Mouse (Mus musculus) large intestine, adult 2 months (tissue): ENCODE measurements around the gene Dctn1. TPM values are rescaled to one million over a fixed set of nuclear protein-coding genes. Genes with fewer than 3 reads are reported as not detected.
"Not testable (repeated sequence)": the region's sequence is repeated elsewhere in the genome, so short reads cannot be mapped to it uniquely, and the experiment has no call there.

Experiments used
- DNase-seq: peaks from one replicate; pipeline ENCODE4 v3.0.0-alpha.2; 2012; ENCODE audit warnings: low read depth, low spot score
- WGBS: fragments of 180-500 bp; shearing (Covaris S2); methylation state at CpG from one replicate; pipeline ENCODE4 v1.1.7; 2018; 5-methylcytosine and 5-hydroxymethylcytosine counted together
- polyA plus RNA-seq: library from polyadenylated mRNA; depleted of rRNA; stranded (reverse); fragments of >200 nt; gene quantifications from 2 replicates; pipeline ENCODE4 v1.2.3, GENCODE M21; 2012

Gene Dctn1
- polyA plus RNA-seq, 1 experiment = 82.1 TPM

DNA sequence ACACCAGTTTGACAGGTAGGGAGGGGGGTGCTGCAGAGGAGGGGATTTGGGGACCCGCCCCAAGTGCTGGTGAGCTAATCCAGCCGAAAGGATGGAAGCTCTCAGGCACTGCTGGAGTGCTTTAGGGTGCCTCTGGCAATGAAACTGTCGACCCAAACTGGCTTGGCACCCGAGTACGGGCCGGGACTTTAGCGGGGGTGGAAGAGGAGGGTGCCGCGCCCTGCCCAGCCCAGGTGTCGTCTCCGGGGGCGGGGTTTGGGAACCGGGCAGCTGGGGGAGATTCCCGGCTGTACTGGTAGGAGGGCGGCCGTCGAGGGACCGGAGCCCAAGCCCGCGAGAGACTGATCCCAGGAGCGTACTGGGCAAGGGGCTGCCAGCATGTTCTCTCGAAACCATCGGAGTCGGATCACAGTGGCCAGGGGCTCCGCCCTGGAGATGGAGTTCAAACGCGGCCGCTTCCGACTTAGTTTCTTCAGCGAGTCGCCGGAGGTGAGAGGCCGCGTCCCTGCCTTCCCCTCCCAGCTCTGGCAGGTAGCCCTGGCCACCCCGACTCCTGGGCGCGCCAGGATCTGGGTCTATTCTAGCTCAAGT is 30.1 kb upstream of the Dctn1 start:
- 4% methylated on average over 37 of the region's 37 CpGs for WGBS
- no peak for DNase-seq

DNA sequence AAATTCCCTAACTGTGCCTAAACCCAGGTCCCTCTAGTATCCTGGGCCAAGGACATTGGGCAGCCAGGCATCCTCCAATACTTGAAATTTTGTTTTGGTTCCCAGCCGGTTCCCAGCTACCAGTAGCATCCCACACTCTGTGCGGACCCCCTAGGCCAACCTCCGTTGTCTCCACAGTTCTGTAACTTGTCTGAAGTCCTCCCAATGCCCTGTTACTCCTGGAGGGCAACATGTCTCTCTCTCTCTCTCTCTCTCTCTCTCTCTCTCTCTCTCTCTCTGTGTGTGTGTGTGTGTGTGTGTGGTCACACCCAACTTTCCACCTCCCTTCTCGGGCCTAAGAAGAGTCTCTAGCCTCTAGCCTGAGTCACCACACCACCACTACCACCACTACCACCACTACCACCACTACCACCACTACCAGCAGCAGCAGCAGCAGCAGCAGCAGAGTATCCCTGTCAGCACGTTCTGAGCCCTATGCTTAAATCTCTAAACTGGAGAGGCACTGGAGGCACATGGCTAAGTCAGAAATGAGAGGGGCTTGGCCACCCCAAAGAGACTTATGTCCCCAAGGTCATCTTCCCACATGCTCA is 29.3 kb upstream of the Dctn1 start:
- DNase-seq = no peak

DNA sequence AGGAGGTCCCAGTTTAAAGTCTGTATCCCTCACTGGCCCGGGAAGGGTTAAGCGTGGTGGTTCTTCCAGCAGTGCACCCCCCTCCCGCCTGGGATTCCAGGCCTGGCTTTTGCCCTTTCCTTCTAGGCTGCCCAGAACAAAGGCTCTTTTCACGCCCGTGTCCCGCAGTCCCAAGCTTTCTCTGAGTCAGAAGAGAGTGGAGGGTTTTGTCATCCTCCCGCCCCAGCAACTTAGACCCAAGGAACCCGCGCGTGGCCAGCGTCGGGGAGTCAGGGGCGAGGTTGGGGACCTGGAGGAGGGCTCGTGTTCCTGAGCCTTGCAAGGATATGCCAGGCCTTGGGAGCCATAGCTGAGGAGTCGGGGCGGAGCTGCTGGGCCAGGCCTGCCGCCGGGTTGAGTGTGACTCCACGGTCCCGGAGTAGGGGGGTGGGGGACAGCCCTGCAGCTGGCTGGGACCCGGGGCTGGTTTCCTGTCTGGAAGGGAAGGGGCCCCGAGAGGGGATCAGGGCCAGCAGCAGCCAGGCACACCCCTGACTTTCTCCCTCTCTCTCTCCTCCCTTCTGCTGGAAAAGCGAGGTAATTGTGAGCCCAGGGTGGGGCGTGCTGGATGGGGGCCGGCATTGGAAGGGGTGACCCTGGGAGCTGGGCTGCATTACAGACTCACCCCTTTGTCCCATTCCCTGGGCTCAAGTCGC is 28.7 kb upstream of the Dctn1 start:
- 2% methylated on average over 26 of the region's 26 CpGs for WGBS
- DNase-seq = no peak

More for the DNA sequence above, 29.3 kb upstream of the Dctn1 start:
- 13% methylated on average over 5 of the region's 5 CpGs for WGBS

DNA sequence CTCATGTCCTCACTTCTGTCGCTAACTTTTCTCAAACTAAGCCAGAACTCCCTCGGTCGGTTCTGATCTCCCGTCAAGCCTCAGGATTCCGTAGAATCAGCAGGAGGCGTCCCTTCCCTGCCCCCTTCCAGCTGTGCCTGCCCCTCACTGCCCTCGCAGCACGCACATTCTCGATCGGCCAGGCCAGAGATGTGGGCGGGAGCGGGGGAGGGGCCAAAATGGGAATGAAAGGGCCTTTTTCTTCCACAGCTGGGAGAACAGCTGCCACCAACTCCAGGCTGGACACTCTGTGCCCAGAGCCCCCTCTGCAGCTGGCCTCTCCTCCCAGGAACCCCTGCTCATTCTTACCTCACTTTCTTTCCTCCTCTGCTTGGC is 28.2 kb upstream of the Dctn1 start:
- DNase-seq = no peak
- under 1% methylated on average over 12 of the region's 12 CpGs for WGBS

DNA sequence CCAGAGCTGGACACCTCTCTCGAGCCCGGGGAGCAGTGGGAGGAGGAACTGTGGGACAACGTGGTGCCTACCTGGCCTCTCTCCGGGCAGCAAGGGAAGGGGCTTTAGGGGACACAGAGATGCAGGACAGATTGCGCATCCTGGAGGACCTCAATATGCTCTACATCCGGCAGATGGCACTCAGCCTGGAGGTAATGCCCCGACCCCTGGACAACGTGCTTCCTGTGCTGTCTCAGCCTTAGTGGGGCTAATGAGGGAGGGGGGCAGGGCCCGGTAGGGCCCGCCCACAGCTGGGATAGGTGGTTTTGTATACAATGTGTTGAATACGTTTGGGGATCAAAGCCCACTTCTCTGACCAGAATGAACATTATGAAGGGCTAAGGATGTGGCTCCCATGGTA is 27.7 kb upstream of the Dctn1 start:
- no peak for DNase-seq
- 9% methylated on average over 11 of the region's 11 CpGs for WGBS

DNA sequence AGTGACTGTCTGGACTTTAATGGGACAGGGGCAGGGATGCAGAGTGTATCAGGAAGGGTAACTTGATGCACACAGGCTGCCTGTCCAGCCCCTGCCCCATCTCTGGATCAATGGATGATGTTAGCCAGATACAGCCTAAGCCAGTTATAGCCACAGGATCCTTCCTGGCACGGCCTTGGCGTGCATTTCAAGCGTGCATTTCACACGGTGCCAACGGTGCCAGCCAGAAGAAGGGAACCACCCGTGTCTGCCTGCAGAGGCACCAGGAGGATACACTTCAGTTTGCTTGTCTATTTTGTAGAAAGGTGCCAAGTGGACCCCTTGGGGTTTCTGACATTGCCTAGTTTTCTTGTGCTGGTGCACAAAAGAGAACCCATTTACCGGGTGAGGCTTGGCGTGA is 25.7 kb upstream of the Dctn1 start:
- 87% methylated on average over 8 of the region's 8 CpGs for WGBS
- DNase-seq = no peak

DNA sequence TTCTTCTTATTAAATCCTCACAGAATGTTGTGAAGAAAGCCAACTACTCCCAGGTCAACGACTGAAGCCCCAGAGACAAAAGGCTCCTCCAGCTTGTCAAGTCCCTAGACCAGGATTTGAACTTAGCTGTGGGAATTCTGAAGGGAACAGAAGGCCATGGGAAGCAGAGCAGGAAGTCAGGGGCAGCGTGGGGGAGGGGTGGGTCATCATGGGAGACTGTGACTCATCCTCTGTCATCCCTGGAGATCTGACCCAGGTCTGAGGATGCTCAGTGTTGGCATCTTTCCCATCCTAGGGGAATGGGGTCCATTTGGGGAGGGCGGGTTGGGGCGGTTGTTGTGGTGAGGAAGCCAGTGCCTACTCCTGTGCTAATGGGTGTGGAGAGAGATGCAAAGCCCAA is 24.1 kb upstream of the Dctn1 start:
- DNase-seq = no peak
- WGBS = 70% methylated on average over 4 of the region's 4 CpGs

DNA sequence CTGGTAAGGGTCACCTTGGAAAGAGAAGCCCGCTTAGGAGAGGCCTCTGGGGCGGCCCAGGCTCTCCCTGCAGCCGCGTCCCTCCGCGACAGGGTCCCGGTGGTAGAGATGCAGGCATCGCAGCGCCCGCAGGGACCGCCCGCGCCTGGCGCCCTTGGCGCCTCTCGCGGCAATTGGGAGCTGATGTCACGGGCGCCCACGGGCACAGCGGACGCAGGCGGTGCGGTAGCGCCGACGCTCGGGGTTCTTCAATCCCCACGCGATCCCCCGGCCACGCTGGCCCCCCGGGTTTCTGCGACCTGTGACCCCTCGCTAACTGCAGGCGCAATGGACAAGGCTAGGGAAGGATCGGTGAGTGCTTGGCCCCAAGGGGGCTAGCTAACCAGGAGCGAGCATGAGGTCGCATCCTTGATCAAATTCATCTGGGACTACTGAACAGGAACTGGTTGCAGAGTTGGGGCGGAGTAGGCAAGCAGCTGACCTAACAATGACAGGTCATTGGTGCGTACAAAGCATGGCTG is 23.4 kb upstream of the Dctn1 start:
- no peak for DNase-seq
- WGBS = 58% methylated on average over 41 of the region's 41 CpGs

DNA sequence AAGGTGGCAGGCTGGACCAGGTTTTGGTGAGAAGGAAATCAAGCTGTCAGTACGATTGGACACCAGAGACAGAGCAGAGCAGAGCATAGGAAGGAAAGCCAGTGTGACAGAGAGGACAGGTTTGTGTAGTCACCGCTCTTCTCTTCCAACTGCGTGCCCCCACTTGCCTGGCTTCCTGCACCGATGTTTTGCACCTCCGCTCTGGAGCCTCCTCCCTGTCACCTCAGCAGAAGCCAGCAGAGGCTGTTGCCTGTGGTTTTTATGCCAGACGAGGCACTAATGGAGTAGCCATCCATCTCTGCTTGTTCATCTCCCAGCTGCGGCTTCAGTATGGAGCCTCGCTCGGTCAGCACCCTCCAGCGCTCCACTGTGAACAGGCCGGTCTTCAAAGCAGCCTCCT is 22.8 kb upstream of the Dctn1 start:
- 89% methylated on average over 11 of the region's 11 CpGs for WGBS
- DNase-seq = no peak

DNA sequence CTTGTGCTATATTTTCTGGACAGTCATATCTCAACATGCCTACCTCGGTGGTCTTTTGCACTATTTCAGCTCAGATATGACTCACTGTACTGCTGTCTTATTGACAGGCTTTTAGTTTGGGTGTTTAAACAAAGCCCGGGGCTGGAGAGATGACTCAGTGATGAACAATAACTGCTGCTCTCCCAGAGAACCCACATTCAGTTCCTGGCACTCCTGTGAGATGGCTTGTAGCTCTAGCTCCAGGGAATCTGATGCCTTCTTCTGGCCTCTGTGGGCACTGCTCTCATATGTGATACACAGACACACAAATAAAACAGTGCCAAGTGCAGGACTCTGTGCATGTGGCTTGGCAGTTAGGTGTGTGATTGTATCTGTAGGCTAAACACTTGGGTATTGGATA is 20.5 kb upstream of the Dctn1 start:
- 37% methylated on average over 2 of the region's 2 CpGs for WGBS
- DNase-seq = no peak

DNA sequence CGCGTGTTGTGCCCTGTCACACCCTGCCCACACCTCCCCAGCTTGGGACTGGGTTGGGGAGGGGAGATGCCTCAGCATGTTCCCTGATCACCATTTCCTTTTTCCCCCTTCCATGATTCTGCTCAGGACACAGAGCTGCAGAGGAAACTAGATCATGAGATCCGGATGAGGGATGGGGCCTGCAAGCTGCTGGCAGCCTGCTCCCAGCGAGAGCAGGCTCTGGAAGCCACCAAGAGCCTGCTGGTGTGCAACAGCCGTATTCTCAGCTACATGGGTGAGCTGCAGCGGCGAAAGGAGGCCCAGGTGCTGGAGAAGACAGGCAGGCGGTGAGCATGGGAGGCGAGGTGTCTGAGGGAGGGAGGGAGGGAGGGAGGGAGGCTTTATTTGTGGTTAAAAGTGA is 19.9 kb upstream of the Dctn1 start:
- DNase-seq = no peak
- 80% methylated on average over 9 of the region's 9 CpGs for WGBS

DNA sequence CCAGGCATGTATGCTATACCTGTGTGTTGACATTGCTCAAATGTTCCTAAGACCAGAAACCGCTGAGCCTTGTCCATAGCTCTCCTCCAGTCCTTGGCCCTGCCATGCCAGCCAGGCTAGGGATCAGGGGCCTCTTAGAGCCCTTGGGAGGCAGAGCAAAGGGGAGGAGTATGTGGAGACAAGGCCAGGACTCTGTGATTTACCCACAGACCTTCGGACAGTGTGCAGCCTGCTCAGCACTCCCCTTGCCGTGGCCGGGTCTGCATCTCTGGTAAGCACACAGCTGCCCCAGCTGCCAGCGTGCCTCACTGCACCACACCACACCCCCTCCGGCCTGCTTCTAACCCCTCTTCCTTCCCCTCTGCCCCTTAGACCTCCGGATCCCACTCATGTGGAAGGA is 18.4 kb upstream of the Dctn1 start:
- 64% methylated on average over 7 of the region's 7 CpGs for WGBS
- no peak for DNase-seq

DNA sequence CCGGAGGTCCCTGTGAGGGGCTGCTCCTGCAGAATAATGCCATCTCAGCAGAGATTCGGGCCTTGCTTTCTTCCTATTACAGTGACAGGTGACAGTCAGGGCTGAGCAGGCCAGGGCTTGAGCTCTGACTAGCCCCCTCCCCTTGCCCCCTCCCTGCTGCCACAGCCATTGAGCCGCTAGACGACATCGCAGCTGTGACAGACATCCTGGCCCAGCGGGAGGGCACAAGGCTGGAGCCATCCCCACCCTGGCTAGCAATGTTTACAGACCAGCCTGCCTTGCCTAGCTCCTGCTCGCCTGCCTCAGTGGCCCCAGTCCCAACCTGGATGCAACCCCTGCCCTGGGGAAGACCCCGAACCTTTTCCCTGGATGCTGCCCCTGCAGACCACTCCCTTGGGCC is 14.0 kb upstream of the Dctn1 start:
- DNase-seq = no peak
- 71% methylated on average over 8 of the region's 8 CpGs for WGBS

DNA sequence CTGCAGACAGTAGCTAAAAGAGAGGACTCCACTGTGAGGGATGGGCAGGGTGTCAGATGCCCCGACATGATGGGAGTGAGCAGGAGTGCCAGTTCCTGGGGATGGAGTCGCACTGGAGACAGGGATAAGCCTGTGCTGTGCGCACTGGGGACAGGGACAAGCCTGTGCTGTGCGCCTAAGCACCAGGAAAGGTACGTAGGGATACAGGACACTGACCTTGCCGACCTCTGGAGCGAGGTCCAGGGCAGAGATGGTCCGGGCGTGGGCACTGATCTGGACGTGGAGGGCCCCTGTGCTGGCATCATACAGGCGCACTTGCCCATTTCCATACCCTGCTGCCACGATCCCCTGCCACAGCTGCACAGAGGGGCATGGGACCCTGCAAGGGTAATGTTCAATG is 12.7 kb upstream of the Dctn1 start:
- 78% methylated on average over 12 of the region's 12 CpGs for WGBS
- DNase-seq = no peak

DNA sequence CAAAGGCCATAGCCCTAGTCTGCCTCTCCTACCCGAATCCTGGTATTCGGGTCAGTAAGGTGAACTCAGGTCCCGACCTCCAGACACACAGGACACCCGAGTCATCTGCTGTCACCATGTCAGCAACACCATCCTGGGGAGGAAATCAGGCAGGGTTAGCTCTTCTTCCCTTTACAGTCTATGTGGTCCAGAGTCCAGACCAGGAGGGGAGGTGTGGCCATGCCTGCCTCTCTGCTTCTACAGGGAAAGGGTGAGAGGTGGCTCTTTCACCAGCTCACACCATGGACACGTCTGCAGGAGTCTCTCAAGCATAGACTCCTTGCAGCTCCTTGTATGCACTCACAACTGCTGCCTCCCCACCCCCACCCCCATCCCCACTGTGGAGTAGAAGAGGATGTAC is 12.2 kb upstream of the Dctn1 start:
- 47% methylated on average over 5 of the region's 5 CpGs for WGBS
- DNase-seq = no peak

DNA sequence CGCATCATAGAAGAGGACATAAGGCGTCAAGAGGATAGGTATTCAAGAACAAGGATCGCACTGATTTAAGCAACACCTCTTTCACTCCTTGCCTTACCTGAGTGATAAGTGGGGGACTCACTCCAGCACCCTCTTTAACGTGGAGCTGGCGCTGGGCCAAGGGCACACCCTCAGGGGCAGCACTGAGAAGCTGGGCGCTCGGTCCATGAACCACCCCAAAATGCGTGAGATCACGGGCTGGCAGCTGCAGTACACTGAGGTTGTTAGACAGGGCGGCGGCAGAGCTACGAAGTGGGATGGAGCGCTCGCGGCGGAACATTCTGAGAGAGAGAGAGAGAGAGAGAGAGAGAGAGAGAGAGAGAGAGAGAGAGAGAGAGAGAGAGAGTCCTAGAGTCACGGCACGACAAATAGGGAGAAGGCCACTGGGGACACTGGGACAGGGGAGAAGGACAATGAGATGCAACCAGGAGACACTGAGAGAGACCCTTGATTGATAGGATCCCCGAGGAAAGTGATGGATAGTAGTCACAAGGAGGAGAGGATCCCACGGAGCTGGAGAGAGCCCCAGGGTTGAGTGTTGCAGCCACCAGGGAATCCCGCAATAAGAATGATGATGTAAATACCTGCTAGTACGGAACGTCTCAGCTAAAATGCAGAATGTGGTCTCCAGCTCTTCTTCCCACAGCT is 10.0 kb upstream of the Dctn1 start:
- DNase-seq = no peak
- 8% methylated on average over 23 of the region's 23 CpGs for WGBS

DNA sequence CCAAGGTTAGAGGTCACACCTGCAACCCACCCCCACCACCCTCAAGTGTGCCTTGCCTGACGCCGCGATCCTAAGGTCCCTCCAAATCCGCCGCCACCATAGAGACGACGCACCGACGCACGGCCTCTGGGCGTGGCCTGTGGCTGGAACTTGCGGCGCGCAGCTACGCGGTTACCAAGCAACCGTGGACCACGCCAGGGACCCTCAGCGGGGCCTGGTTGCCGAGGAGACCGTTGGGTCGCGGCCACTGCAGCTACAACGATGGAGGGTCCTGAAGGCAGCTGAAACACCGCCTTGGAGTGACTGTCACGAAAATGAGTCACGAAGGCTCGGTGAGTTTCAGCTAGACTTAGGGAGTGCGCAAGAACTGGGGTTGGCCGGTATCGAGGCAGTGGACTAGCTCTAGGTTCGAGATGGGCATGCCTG is 9.4 kb upstream of the Dctn1 start, which contains the start of the genes Wdr54 and 1700003E16Rik:
Gene Wdr54 (minus strand): TSS at position 139 of the 426 bp plus-strand sequence.
Gene 1700003E16Rik (plus strand): TSS at position 146 of the 426 bp plus-strand sequence.
- 2% methylated on average over 32 of the region's 32 CpGs for WGBS
- no peak for DNase-seq

DNA sequence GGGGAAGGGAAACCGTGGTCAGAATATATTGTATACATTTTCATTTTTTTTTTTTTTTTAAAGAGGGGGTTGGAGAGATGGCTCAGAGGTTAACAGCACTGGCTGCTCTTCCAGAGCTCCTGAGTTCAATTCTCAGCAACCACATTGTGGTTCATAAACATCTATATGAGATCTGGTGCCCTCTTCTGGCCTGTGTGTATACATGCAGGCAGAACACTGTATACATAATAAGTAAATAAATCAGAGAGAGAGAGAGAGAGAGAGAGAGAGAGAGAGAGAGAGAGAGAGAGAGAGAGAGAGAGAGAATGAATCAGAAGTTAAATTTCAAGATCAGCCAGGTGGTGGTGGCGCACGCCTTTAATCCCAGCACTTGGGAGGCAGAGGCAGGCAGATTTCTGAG is 6.3 kb upstream of the Dctn1 start:
- DNase-seq = not testable (repeated sequence)
- 14% methylated on average over 3 of the region's 3 CpGs for WGBS

DNA sequence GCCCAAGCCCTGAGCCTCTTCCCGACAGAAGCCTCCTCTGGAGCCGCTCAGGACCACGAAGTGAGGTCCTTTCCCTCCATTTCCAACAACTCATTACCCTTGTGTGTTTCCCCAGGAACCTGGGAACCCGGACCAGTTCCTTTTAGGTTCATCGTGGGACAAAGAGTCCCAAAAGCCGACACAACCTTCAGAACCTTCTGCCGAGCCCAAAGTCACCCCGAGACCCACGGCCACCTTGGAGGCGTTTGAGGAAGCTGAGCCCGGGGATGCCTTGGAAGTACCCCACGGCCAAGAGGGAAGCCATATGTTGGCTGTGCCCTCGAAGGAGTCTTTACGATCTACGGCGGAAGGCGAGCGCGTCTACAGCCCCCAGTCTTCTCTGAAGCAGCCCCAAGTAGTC is 4.3 kb upstream of the Dctn1 start:
- DNase-seq = no peak
- WGBS = 33% methylated on average over 19 of the region's 19 CpGs

DNA sequence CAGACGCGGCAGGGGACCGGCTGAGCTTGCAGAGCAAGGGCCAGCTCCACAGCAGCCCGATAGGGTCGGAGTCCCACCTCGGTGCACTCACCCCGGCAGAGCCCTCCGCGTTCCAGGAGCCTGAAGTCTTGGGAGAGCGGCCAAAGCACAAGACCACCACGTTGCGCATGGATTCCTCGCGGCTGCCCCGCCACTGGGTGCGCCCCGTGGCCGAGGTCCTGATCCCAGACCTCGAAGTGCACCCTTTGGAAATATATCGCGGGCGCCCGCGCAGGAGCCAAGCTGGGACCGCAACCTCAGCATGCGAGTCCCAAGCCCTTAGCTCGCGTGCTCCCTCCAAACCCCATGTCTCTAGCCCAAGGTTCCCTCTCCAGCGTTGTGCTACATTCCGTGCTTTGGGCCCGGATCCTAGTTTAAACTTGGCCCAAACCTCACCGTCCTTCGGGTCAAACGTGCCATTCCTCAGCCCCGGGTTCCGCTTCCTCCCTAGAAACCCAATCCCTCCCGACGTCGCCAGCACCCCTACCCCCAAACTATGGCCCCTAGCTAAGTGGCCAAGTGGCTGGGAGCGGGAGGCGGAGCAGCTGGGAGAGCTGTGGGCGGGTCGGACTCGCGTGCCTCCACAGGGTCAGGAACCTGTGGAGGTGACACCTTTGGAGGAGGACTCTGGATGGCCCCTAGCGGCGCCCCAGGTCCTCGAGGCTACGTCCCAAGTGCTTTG is 3.6 kb upstream of the Dctn1 start:
- under 1% methylated on average over 49 of the region's 49 CpGs for WGBS
- no peak for DNase-seq
